Mouse (Mus musculus): ENCODE results near the gene Slc2a4.

Slc2a4 gene

DNA sequence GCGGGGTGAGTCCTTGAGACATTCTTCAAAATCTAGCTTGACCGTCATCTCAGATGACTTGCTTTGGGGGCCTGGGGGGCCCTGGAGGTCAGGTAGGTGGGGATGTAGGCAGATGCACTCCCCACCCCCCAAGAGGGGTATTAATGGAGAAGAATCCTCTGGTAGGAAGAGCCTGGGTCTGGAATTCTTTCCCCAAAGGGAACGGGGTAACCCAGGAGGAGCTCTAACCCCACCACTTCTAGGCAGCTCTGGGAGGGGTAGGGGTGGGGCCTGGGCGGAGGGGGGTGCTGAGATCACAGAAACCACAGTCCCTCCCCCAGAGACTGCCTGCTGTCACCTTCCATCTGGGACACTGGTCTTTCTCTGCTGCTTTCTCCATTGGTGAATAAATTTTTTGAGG is 52.7 kb downstream of the Slc2a4 start, which contains the start of gene Acap1:
TSS of gene Acap1 (minus strand) at position 249 of the 400 bp plus-strand sequence.
- no peak for DNase-seq

DNA sequence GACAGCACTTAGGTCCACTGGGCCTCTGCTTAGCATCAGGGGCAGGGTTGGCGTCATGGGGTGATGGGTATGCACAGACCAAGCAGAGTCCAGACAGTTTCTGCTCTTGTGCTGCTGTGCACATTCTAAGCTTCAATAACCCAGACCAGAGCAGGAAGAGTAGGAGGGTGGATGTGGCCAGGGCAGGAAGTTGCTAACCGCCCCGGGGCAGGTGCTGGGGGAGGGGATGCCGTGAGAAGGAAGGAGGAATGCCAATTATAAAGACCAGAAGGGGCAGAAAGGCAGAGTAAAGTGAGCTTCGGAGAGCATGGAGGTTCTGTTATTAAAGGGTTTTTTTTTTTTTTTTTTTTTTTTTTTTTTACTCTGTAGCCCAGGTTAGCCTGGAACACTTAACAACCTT is 53.3 kb downstream of the Slc2a4 start:
- DNase-seq = no peak

All from lung, postnatal 14 days (tissue).